Mouse (Mus musculus): ENCODE results near the gene Nr4a1. TPM values are rescaled to one million over a fixed set of nuclear protein-coding genes. Genes with fewer than 3 reads are reported as not detected.

The Nr4a1 gene
- total and polyA plus RNA-seq, 3 experiments: 0.60 to 1.6 (median 0.89) TPM

- no peak for DNase-seq (ENCODE audit: extremely low read depth)
- Histone ChIP-seq H3K4me3 (replicated peaks in 1 of 3; ENCODE audit: low read depth in 2 of 3, low read length in 2 of 3, poor library complexity in 1 of 3) (no peak overlapping the region), H3K27me3 (replicated peaks) (peaks cover 46% of the 10 kb centered on the region), H3K36me3 (replicated peaks in 1 of 2; ENCODE audit: control insufficient read depth in 1 of 2, insufficient read depth in 1 of 2, low read length in 1 of 2) (peaks cover 0 to 5% of the 10 kb centered on the region in 2 experiments), H3K79me2 (replicated peaks; ENCODE audit: control insufficient read depth, extremely low read depth, insufficient read depth, poor library complexity, severe bottlenecking) (no peaks in the 10 kb centered on the region), H3K4me1 (ENCODE audit: control insufficient read depth in 1 of 2, insufficient read depth in 2 of 2) (peaks cover 2 to 5% of the 10 kb centered on the region in 2 experiments; a peak in 2 of 4 replicates), H3K4me2 (ENCODE audit: insufficient read depth, low read depth, poor library complexity, severe bottlenecking) (no peak overlapping the region), H3K9ac (ENCODE audit: insufficient read depth, low read depth) (no peak overlapping the region), H3K9me3 (replicated peaks; ENCODE audit: low read length) (no peaks in the 10 kb centered on the region), H3K27ac (ENCODE audit: insufficient read depth, low read depth) (no peak overlapping the region)
- dilution Hi-C loops (cut with MboI; ENCODE audit: extremely low pct_ligation_motif_present, extremely low pct_unique_long_range_greater_than_20kb, low sequenced_read_pairs): no loop called here
- no peak for TF ChIP-seq JUND (conservative IDR thresholded peaks at IDR 0.05; ENCODE audit: low read depth, low read length)
- no peak for TF ChIP-seq RAD21 (IDR thresholded peaks at IDR 0.05; ENCODE audit: low read depth, low read length)
- no peak for TF ChIP-seq SIN3A (IDR thresholded peaks at IDR 0.05; ENCODE audit: low read length)
- TF ChIP-seq BHLHE40 (IDR thresholded peaks at IDR 0.05; ENCODE audit: low read depth, low read length): no peak
- no peak for TF ChIP-seq MAX (IDR thresholded peaks at IDR 0.05; ENCODE audit: low read length)
- no peak for TF ChIP-seq ZNF384 (IDR thresholded peaks at IDR 0.05; ENCODE audit: low read depth, low read length)
- no peak for TF ChIP-seq PAX5 (IDR thresholded peaks at IDR 0.05; ENCODE audit: low read length)
- TF ChIP-seq ZKSCAN1 (IDR thresholded peaks at IDR 0.05; ENCODE audit: borderline replicate concordance, low read depth, low read length): no peak
- no peak for TF ChIP-seq ETS1 (conservative IDR thresholded peaks at IDR 0.05; ENCODE audit: low read depth, low read length)
- no peak for TF ChIP-seq MEF2A (IDR thresholded peaks at IDR 0.05; ENCODE audit: borderline replicate concordance, low read depth, low read length)
- no peak for TF ChIP-seq KAT2A (IDR thresholded peaks at IDR 0.05; ENCODE audit: insufficient replicate concordance, low read length)
- TF ChIP-seq CHD2 (IDR thresholded peaks at IDR 0.05; ENCODE audit: low read length): no peak
- no peak for TF ChIP-seq POLR2AphosphoS2 (IDR thresholded peaks at IDR 0.05; ENCODE audit: low read depth, low read length)
- TF ChIP-seq ZC3H11A (IDR thresholded peaks at IDR 0.05; ENCODE audit: low read depth, low read length): no peak
- TF ChIP-seq JUN (IDR thresholded peaks at IDR 0.05; ENCODE audit: insufficient read depth, low read depth, low read length): no peak
- no peak for TF ChIP-seq USF1 (IDR thresholded peaks at IDR 0.05; ENCODE audit: low read depth, low read length)
- no peak for TF ChIP-seq GABPA (IDR thresholded peaks at IDR 0.05; ENCODE audit: insufficient replicate concordance, low read depth, low read length)
- no peak for TF ChIP-seq ZMIZ1 (IDR thresholded peaks at IDR 0.05; ENCODE audit: low read depth, low read length)
- in situ Hi-C loops (cut with MboI; ENCODE audit: low pct_ligation_motif_present, low pct_unique_long_range_greater_than_20kb, low sequenced_read_pairs): loop anchor here (5.0 kb wide), 1 partner anchor 36 kb away; no protein-coding TSS in a partner anchor
Measured at GRCm38 (mm10) chr15:101278589-101278988, 24.5 kb downstream of the Nr4a1 start.

- dilution Hi-C loops (cut with MboI; ENCODE audit: extremely low pct_ligation_motif_present, extremely low pct_unique_long_range_greater_than_20kb, low sequenced_read_pairs): no loop called here
- H3K9me3 ChIP-seq (replicated peaks; ENCODE audit: low read length): no peaks in the 10 kb centered on the region
- no peak overlapping the region for H3K9ac ChIP-seq (ENCODE audit: insufficient read depth, low read depth)
- no peak overlapping the region for H3K4me3 ChIP-seq (replicated peaks in 1 of 3; ENCODE audit: low read depth in 2 of 3, low read length in 2 of 3, poor library complexity in 1 of 3)
- H3K36me3 ChIP-seq (replicated peaks in 1 of 2; ENCODE audit: control insufficient read depth in 1 of 2, insufficient read depth in 1 of 2, low read length in 1 of 2): no peaks in the 10 kb centered on the region
- in situ Hi-C loops (cut with MboI; ENCODE audit: low pct_ligation_motif_present, low pct_unique_long_range_greater_than_20kb, low sequenced_read_pairs): loop anchor here (5.0 kb wide), 1 partner anchor 37 kb away; no protein-coding TSS in a partner anchor
- H3K4me1 ChIP-seq (ENCODE audit: control insufficient read depth in 1 of 2, insufficient read depth in 2 of 2): peaks cover 2 to 6% of the 10 kb centered on the region in 2 experiments; a peak in 2 of 4 replicates
- no peak overlapping the region for H3K4me2 ChIP-seq (ENCODE audit: insufficient read depth, low read depth, poor library complexity, severe bottlenecking)
- H3K79me2 ChIP-seq (replicated peaks; ENCODE audit: control insufficient read depth, extremely low read depth, insufficient read depth, poor library complexity, severe bottlenecking): 0 out of 2 replicates have a peak, but pooled peaks cover 1% of the 10 kb centered on the region
- peaks cover 46% of the 10 kb centered on the region for H3K27me3 ChIP-seq (replicated peaks)
- no peak for DNase-seq (ENCODE audit: extremely low read depth)
- no peak for TF ChIP-seq MXI1 (IDR thresholded peaks at IDR 0.05; ENCODE audit: low read depth, low read length)
- no peak for TF ChIP-seq CHD2 (IDR thresholded peaks at IDR 0.05; ENCODE audit: low read length)
- TF ChIP-seq CHD1 (IDR thresholded peaks at IDR 0.05; ENCODE audit: low read depth, low read length): no peak
- no peak for TF ChIP-seq USF2 (conservative IDR thresholded peaks at IDR 0.05; ENCODE audit: low read depth, low read length)
- no peak for TF ChIP-seq RCOR1 (conservative IDR thresholded peaks at IDR 0.05; ENCODE audit: low read depth, low read length)
- TF ChIP-seq JUND (conservative IDR thresholded peaks at IDR 0.05; ENCODE audit: low read depth, low read length): no peak
- no peak for TF ChIP-seq TCF12 (IDR thresholded peaks at IDR 0.05; ENCODE audit: low read depth, low read length)
- TF ChIP-seq ELF1 (IDR thresholded peaks at IDR 0.05; ENCODE audit: low read depth, low read length): no peak
- TF ChIP-seq UBTF (IDR thresholded peaks at IDR 0.05; ENCODE audit: low read depth, low read length): no peak
- no peak for TF ChIP-seq MEF2A (IDR thresholded peaks at IDR 0.05; ENCODE audit: borderline replicate concordance, low read depth, low read length)
- TF ChIP-seq TBP (conservative IDR thresholded peaks at IDR 0.05; ENCODE audit: low read depth, low read length): no peak
- TF ChIP-seq ETS1 (conservative IDR thresholded peaks at IDR 0.05; ENCODE audit: low read depth, low read length): no peak
- TF ChIP-seq MYC (IDR thresholded peaks at IDR 0.05; ENCODE audit: low read depth, low read length): no peak
- TF ChIP-seq IRF4 (IDR thresholded peaks at IDR 0.05; ENCODE audit: low read depth, low read length): no peak
- TF ChIP-seq NELFE (IDR thresholded peaks at IDR 0.05; ENCODE audit: low read depth, low read length): no peak
- no peak for TF ChIP-seq ZC3H11A (IDR thresholded peaks at IDR 0.05; ENCODE audit: low read depth, low read length)
- TF ChIP-seq SIN3A (IDR thresholded peaks at IDR 0.05; ENCODE audit: low read length): no peak
- no peak for TF ChIP-seq ZMIZ1 (IDR thresholded peaks at IDR 0.05; ENCODE audit: low read depth, low read length)
- TF ChIP-seq EP300 (IDR thresholded peaks at IDR 0.05; ENCODE audit: low read length): no peak
- H3K27ac ChIP-seq (ENCODE audit: insufficient read depth, low read depth): no peak overlapping the region
Measured at GRCm38 (mm10) chr15:101279430-101279999, 25.4 kb downstream of the Nr4a1 start.

All from CH12.LX (cell line).